Mouse (Mus musculus): Measurements from ENCODE around the gene Lmo7. TPM values are rescaled to one million over a fixed set of nuclear protein-coding genes. Genes with fewer than 3 reads are reported as not detected.

Gene Lmo7
- polyA plus RNA-seq, 1 experiment from 2014 or later = 4.4 TPM

- ATAC-seq = no peak
- H3K27ac ChIP-seq (ENCODE audit: low read depth, low read length) = no peak overlapping the region
- no peaks in the 10 kb centered on the region for H3K4me1 ChIP-seq (ENCODE audit: control insufficient read depth, insufficient read depth, low read length)
- no peak overlapping the region for H3K4me2 ChIP-seq (ENCODE audit: low read length)
- no peaks in the 10 kb centered on the region for H3K9me3 ChIP-seq (replicated peaks; ENCODE audit: control insufficient read depth, low read length)
- H3K36me3 ChIP-seq (ENCODE audit: control insufficient read depth, insufficient read depth, low read length) = no peaks in the 10 kb centered on the region
- DNase-seq (ENCODE audit: low spot score) = no peak
- no peaks in the 10 kb centered on the region for H3K27me3 ChIP-seq (replicated peaks; ENCODE audit: control insufficient read depth, insufficient read depth, low read length)
- no peak overlapping the region for H3K9ac ChIP-seq (ENCODE audit: low read length)
- 76% methylated on average over 5 of the region's 5 CpGs for WGBS
- no peak overlapping the region for H3K4me3 ChIP-seq (ENCODE audit: low read depth, low read length)
These were observed 76.3 kb downstream of the Lmo7 start for GRCm38 (mm10) chr14:101806058-101806457.

- Histone ChIP-seq H3K9me3 (replicated peaks; ENCODE audit: control insufficient read depth, low read length) (no peaks in the 10 kb centered on the region), H3K27me3 (replicated peaks; ENCODE audit: control insufficient read depth, insufficient read depth, low read length) (no peaks in the 10 kb centered on the region), H3K9ac (ENCODE audit: low read length) (no peak overlapping the region), H3K4me3 (ENCODE audit: low read depth, low read length) (no peak overlapping the region), H3K27ac (ENCODE audit: low read depth, low read length) (no peak overlapping the region), H3K36me3 (ENCODE audit: control insufficient read depth, insufficient read depth, low read length) (no peaks in the 10 kb centered on the region), H3K4me1 (ENCODE audit: control insufficient read depth, insufficient read depth, low read length) (no peaks in the 10 kb centered on the region), H3K4me2 (ENCODE audit: low read length) (no peak overlapping the region)
- DNase-seq (ENCODE audit: low spot score) (no peak), ATAC-seq (no peak)
- WGBS = 60% methylated on average over 4 of the region's 4 CpGs
These were observed 76.8 kb downstream of the Lmo7 start for GRCm38 (mm10) chr14:101806607-101807006.

GRCm38 (mm10) chr14:101816450-101816849 is 86.7 kb downstream of the Lmo7 start:
- Histone ChIP-seq H3K4me3 (ENCODE audit: low read depth, low read length) (no peak overlapping the region), H3K27ac (ENCODE audit: low read depth, low read length) (no peak overlapping the region), H3K9me3 (replicated peaks; ENCODE audit: control insufficient read depth, low read length) (no peaks in the 10 kb centered on the region), H3K27me3 (replicated peaks; ENCODE audit: control insufficient read depth, insufficient read depth, low read length) (no peaks in the 10 kb centered on the region), H3K9ac (ENCODE audit: low read length) (no peak overlapping the region), H3K36me3 (ENCODE audit: control insufficient read depth, insufficient read depth, low read length) (no peaks in the 10 kb centered on the region), H3K4me1 (ENCODE audit: control insufficient read depth, insufficient read depth, low read length) (no peaks in the 10 kb centered on the region), H3K4me2 (ENCODE audit: low read length) (no peak overlapping the region)
- 86% methylated on average over 5 of the region's 5 CpGs for WGBS
- no peak for ATAC-seq
- no peak for DNase-seq (ENCODE audit: low spot score)

GRCm38 (mm10) chr14:101822390-101822789 is 92.6 kb downstream of the Lmo7 start:
- 89% methylated on average over 6 of the region's 6 CpGs for WGBS
- Histone ChIP-seq H3K27ac (ENCODE audit: low read depth, low read length) (no peak overlapping the region), H3K9me3 (replicated peaks; ENCODE audit: control insufficient read depth, low read length) (no peaks in the 10 kb centered on the region), H3K36me3 (ENCODE audit: control insufficient read depth, insufficient read depth, low read length) (no peaks in the 10 kb centered on the region), H3K27me3 (replicated peaks; ENCODE audit: control insufficient read depth, insufficient read depth, low read length) (no peaks in the 10 kb centered on the region), H3K9ac (ENCODE audit: low read length) (no peak overlapping the region), H3K4me3 (ENCODE audit: low read depth, low read length) (no peak overlapping the region), H3K4me2 (ENCODE audit: low read length) (no peak overlapping the region), H3K4me1 (ENCODE audit: control insufficient read depth, insufficient read depth, low read length) (no peaks in the 10 kb centered on the region)
- no peak for DNase-seq (ENCODE audit: low spot score)
- ATAC-seq = no peak

- Histone ChIP-seq H3K27ac (ENCODE audit: low read depth, low read length) (no peak overlapping the region), H3K27me3 (replicated peaks; ENCODE audit: control insufficient read depth, insufficient read depth, low read length) (no peaks in the 10 kb centered on the region), H3K36me3 (ENCODE audit: control insufficient read depth, insufficient read depth, low read length) (no peaks in the 10 kb centered on the region), H3K4me2 (ENCODE audit: low read length) (no peak overlapping the region), H3K4me1 (ENCODE audit: control insufficient read depth, insufficient read depth, low read length) (no peaks in the 10 kb centered on the region), H3K4me3 (ENCODE audit: low read depth, low read length) (no peak overlapping the region), H3K9ac (ENCODE audit: low read length) (no peak overlapping the region), H3K9me3 (replicated peaks; ENCODE audit: control insufficient read depth, low read length) (no peaks in the 10 kb centered on the region)
- DNase-seq (ENCODE audit: low spot score) (no peak), ATAC-seq (no peak)
- 52% methylated on average over 4 of the region's 4 CpGs for WGBS
These were observed 93.1 kb downstream of the Lmo7 start for GRCm38 (mm10) chr14:101822871-101823270.

GRCm38 (mm10) chr14:101829676-101830075 is 99.9 kb downstream of the Lmo7 start:
- H3K4me2 ChIP-seq (ENCODE audit: low read length) = no peak overlapping the region
- no peak overlapping the region for H3K9ac ChIP-seq (ENCODE audit: low read length)
- H3K27me3 ChIP-seq (replicated peaks; ENCODE audit: control insufficient read depth, insufficient read depth, low read length) = no peaks in the 10 kb centered on the region
- no peaks in the 10 kb centered on the region for H3K36me3 ChIP-seq (ENCODE audit: control insufficient read depth, insufficient read depth, low read length)
- 66% methylated on average over 5 of the region's 5 CpGs for WGBS
- H3K4me3 ChIP-seq (ENCODE audit: low read depth, low read length) = no peak overlapping the region
- ATAC-seq = no peak
- no peak overlapping the region for H3K27ac ChIP-seq (ENCODE audit: low read depth, low read length)
- no peaks in the 10 kb centered on the region for H3K9me3 ChIP-seq (replicated peaks; ENCODE audit: control insufficient read depth, low read length)
- no peak for DNase-seq (ENCODE audit: low spot score)
- no peaks in the 10 kb centered on the region for H3K4me1 ChIP-seq (ENCODE audit: control insufficient read depth, insufficient read depth, low read length)

GRCm38 (mm10) chr14:101830116-101830515 is 100.4 kb downstream of the Lmo7 start:
- DNase-seq (ENCODE audit: low spot score) = no peak
- H3K36me3 ChIP-seq (ENCODE audit: control insufficient read depth, insufficient read depth, low read length) = no peaks in the 10 kb centered on the region
- no peak for ATAC-seq
- H3K27me3 ChIP-seq (replicated peaks; ENCODE audit: control insufficient read depth, insufficient read depth, low read length) = no peaks in the 10 kb centered on the region
- no peak overlapping the region for H3K27ac ChIP-seq (ENCODE audit: low read depth, low read length)
- no peaks in the 10 kb centered on the region for H3K9me3 ChIP-seq (replicated peaks; ENCODE audit: control insufficient read depth, low read length)
- 74% methylated on average over 6 of the region's 6 CpGs for WGBS
- no peak overlapping the region for H3K4me3 ChIP-seq (ENCODE audit: low read depth, low read length)
- H3K9ac ChIP-seq (ENCODE audit: low read length) = no peak overlapping the region
- no peak overlapping the region for H3K4me2 ChIP-seq (ENCODE audit: low read length)
- H3K4me1 ChIP-seq (ENCODE audit: control insufficient read depth, insufficient read depth, low read length) = no peaks in the 10 kb centered on the region

- no peaks in the 10 kb centered on the region for H3K36me3 ChIP-seq (ENCODE audit: control insufficient read depth, insufficient read depth, low read length)
- H3K4me2 ChIP-seq (ENCODE audit: low read length) = no peak overlapping the region
- H3K4me3 ChIP-seq (ENCODE audit: low read depth, low read length) = no peak overlapping the region
- H3K27me3 ChIP-seq (replicated peaks; ENCODE audit: control insufficient read depth, insufficient read depth, low read length) = no peaks in the 10 kb centered on the region
- no peak overlapping the region for H3K9ac ChIP-seq (ENCODE audit: low read length)
- ATAC-seq = no peak
- no peak for DNase-seq (ENCODE audit: low spot score)
- no peaks in the 10 kb centered on the region for H3K4me1 ChIP-seq (ENCODE audit: control insufficient read depth, insufficient read depth, low read length)
- WGBS = 90% methylated on average over 3 of the region's 3 CpGs
- H3K9me3 ChIP-seq (replicated peaks; ENCODE audit: control insufficient read depth, low read length) = no peaks in the 10 kb centered on the region
- H3K27ac ChIP-seq (ENCODE audit: low read depth, low read length) = no peak overlapping the region
These were observed 104.4 kb downstream of the Lmo7 start for GRCm38 (mm10) chr14:101834109-101834508.

GRCm38 (mm10) chr14:101836401-101836800 is 106.6 kb downstream of the Lmo7 start:
- H3K4me2 ChIP-seq (ENCODE audit: low read length) = no peak overlapping the region
- no peaks in the 10 kb centered on the region for H3K4me1 ChIP-seq (ENCODE audit: control insufficient read depth, insufficient read depth, low read length)
- H3K36me3 ChIP-seq (ENCODE audit: control insufficient read depth, insufficient read depth, low read length) = no peaks in the 10 kb centered on the region
- H3K27me3 ChIP-seq (replicated peaks; ENCODE audit: control insufficient read depth, insufficient read depth, low read length) = no peaks in the 10 kb centered on the region
- H3K9me3 ChIP-seq (replicated peaks; ENCODE audit: control insufficient read depth, low read length) = no peaks in the 10 kb centered on the region
- DNase-seq (ENCODE audit: low spot score) (no peak), ATAC-seq (no peak)
- 90% methylated on average over 2 of the region's 2 CpGs for WGBS
- no peak overlapping the region for H3K27ac ChIP-seq (ENCODE audit: low read depth, low read length)
- H3K4me3 ChIP-seq (ENCODE audit: low read depth, low read length) = no peak overlapping the region
- no peak overlapping the region for H3K9ac ChIP-seq (ENCODE audit: low read length)

Data from forebrain, embryonic 14.5 days (tissue).